Mouse (Mus musculus): ENCODE data around the gene Trim47.

DNA sequence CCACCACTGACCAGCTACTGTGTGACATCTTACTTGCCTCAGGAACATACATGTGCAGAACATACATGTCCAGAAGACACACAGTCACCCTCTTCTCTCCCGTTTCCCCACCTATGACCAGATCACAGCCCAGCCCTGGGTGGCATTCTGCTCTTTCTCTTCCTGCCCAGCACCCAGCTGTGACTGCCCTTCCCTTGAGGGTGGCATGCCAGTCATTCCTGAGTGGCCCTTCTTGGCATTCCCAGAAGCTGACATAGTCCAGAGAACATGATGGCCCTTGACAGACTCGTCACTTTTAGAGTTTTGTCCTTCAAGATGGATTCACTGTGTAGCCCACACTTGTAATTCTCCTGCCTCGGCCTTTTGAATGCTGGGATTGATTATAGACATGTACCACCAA, 54.4 kb downstream of the Trim47 start:
- TF ChIP-seq POLR2A (IDR thresholded peaks at IDR 0.05; ENCODE audit: insufficient read depth, low read depth, low read length) (no peak), CTCF (IDR thresholded peaks at IDR 0.05; ENCODE audit: insufficient read depth, low read depth, low read length) (no peak)

All from olfactory bulb, adult 2 months (tissue).